Mouse (Mus musculus) small intestine, adult 2 months (tissue): ENCODE results near the gene Vmn1r116. TPM values are rescaled to one million over a fixed set of nuclear protein-coding genes. Genes with fewer than 3 reads are reported as not detected.
"Not testable (repeated sequence)": the region's sequence is repeated elsewhere in the genome, so short reads cannot be mapped to it uniquely, and the experiment has no call there.

Source experiments
- H3K27ac ChIP-seq: fragments of 200-500 bp; 2 replicates; pipeline ENCODE4 v1.5.1; 2012; ENCODE audit warnings: low read depth, low read length, control low read depth, inconsistent platforms; ENCODE audit not compliant: insufficient read depth
- H3K27me3 ChIP-seq: fragments of 200-500 bp; 2 replicates; pipeline ENCODE4 v1.6.1; 2012; ENCODE audit warnings: mild to moderate bottlenecking, moderate library complexity, low read length, inconsistent platforms; ENCODE audit not compliant: control insufficient read depth, insufficient read depth
- H3K36me3 ChIP-seq: fragments of 200-500 bp; 2 replicates; pipeline ENCODE4 v1.6.1; 2012; ENCODE audit warnings: mild to moderate bottlenecking, low read length, control low read depth, inconsistent platforms; ENCODE audit not compliant: control insufficient read depth, insufficient read depth
- H3K4me1 ChIP-seq: fragments of 200-500 bp; 2 replicates; pipeline ENCODE4 v1.6.1; 2012; ENCODE audit warnings: low read length, inconsistent platforms, mixed read lengths; ENCODE audit not compliant: control insufficient read depth, insufficient read depth, insufficient read length
- H3K4me3 ChIP-seq: fragments of 200-500 bp; 2 replicates; pipeline ENCODE4 v1.5.1; 2012; ENCODE audit warnings: low read depth, mild to moderate bottlenecking, control low read depth, inconsistent platforms, low read length, moderate library complexity
- WGBS: fragments of 180-500 bp; shearing (Covaris S2); methylation state at CpG from one replicate; pipeline ENCODE4 v1.1.7; 2018; 5-methylcytosine and 5-hydroxymethylcytosine counted together
- polyA plus RNA-seq: library from polyadenylated mRNA; depleted of rRNA; stranded (reverse); fragments of >200 nt; gene quantifications from 2 replicates; pipeline ENCODE4 v1.2.3, GENCODE M21; 2012; rRNA removed

Vmn1r116 gene
- not detected in 2 replicates for polyA plus RNA-seq

DNA sequence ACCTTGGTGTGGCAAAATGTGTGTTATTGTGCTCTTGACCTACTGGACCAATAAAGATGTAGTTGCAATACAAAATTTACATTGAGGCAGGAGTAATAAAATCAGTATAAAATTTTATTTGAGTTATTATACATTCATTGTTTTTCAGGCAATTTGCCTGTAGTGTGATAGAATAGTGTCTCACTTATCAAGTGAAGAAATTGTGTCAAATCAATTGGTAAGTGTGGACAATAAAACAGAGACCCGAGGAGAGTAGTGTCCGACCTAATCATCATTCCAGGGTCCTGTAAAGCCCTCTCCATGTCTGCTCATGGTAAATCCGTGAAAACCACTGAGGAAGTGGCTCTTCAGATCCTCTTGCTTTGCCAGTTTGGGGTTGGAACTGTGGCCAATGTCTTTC is at the start of gene Vmn1r116:
Vmn1r116 (plus strand) TSS at position 301 of the 400 bp plus-strand sequence.
- H3K27me3 ChIP-seq, H3K27ac ChIP-seq, H3K4me3 ChIP-seq, H3K4me1 ChIP-seq, H3K36me3 ChIP-seq: not testable (repeated sequence)
- 49% methylated on average over 3 of the region's 3 CpGs for WGBS

DNA sequence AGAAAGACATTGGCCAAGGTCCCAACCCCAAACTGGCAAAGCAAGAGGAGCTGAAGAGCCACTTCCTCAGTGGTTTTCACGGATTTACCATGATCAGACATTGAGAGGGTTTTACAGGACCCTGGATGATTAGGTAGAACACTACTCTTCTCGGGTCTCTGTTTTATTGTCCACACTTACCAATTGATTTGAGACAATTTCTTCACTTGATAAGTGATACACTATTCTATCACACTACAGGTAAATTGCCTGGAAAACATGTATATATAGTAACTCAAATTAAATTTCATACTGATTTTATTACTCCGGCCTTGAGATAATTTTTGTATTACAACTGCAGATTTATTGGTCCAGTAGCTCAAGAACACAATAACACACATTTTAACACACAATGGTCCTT is 27.2 kb upstream of the Vmn1r116 start, which contains the start of gene Vmn1r115:
Vmn1r115 (minus strand) TSS at position 101 of the 400 bp plus-strand sequence.
- not testable (repeated sequence) for H3K27ac ChIP-seq, H3K27me3 ChIP-seq, H3K4me1 ChIP-seq, H3K36me3 ChIP-seq, H3K4me3 ChIP-seq
- WGBS: 78% methylated on average over 1 of the region's 3 CpGs

DNA sequence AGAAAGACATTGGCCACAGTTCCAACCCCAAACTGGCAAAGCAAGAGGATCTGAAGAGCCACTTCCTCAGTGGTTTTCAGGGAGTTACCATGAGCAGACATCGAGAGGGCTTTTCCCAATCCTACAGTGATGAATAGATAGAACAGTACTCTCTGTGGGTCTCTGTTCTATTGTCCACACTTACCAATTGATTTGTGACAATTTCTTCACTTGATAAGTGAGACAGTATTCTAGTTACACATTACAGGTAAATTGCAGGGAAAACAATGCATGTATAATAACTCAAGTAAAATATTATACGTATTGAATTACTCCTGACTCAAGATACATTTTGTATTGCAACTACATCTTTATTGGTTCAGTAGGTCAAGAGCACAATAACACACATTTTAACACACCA is 12.0 kb downstream of the Vmn1r116 start, which contains the start of gene Vmn1r117:
Vmn1r117 (minus strand) TSS at position 101 of the 400 bp plus-strand sequence.
- not testable (repeated sequence) for H3K36me3 ChIP-seq, H3K27ac ChIP-seq, H3K4me1 ChIP-seq, H3K4me3 ChIP-seq, H3K27me3 ChIP-seq
- no CpG with 5 or more reads among the region's 2 CpGs for WGBS

DNA sequence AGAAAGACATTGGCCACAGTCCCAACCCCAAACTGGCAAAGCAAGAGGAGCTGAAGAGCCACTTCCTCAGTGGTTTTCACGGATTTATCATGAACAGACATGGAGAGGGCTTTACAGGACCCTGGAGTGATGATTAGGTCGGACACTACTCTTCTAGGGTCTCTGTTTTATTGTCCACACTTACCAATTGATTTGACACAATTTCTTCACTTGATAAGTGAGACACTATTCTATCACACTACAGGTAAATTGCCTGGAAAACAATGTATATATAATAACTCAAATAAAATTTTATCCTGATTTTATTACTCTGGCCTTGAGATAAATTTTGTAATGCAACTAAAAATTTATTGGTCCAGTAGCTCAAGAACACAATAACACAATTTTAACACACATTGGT is 40.2 kb downstream of the Vmn1r116 start, which contains the start of gene Vmn1r118:
Vmn1r118 (minus strand) TSS at position 101 of the 400 bp plus-strand sequence.
- not testable (repeated sequence) for H3K4me1 ChIP-seq, H3K27me3 ChIP-seq, H3K4me3 ChIP-seq, H3K36me3 ChIP-seq, H3K27ac ChIP-seq
- WGBS: no CpG with 5 or more reads among the region's 2 CpGs

Other genes with a start within 250 kb of the Vmn1r116 start
- not detected in 2 replicates for gene Vmn1r107, start 203.3 kb upstream of the Vmn1r116 start, polyA plus RNA-seq
- gene Vmn1r111, start 169.0 kb upstream of the Vmn1r116 start, polyA plus RNA-seq: not detected in 2 replicates
- not detected in 2 replicates for gene Gm10668, start 141.6 kb upstream of the Vmn1r116 start, polyA plus RNA-seq
- not detected in 2 replicates for gene Vmn1r112, start 101.1 kb upstream of the Vmn1r116 start, polyA plus RNA-seq
- gene Vmn1r113, start 85.0 kb upstream of the Vmn1r116 start, polyA plus RNA-seq: not detected in 2 replicates
- gene Vmn1r114, start 60.1 kb upstream of the Vmn1r116 start, polyA plus RNA-seq: not detected in 2 replicates
- not detected in 2 replicates for gene Vmn1r115, start 27.3 kb upstream of the Vmn1r116 start, polyA plus RNA-seq
- gene Vmn1r117, start 11.9 kb downstream of the Vmn1r116 start, polyA plus RNA-seq: not detected in 2 replicates
- gene Vmn1r118, start 40.1 kb downstream of the Vmn1r116 start, polyA plus RNA-seq: not detected in 2 replicates
- gene Vmn1r119, start 140.2 kb downstream of the Vmn1r116 start, polyA plus RNA-seq: not detected in 2 replicates
- not detected in 2 replicates for gene Vmn1r120, start 181.5 kb downstream of the Vmn1r116 start, polyA plus RNA-seq
- gene Vmn1r121, start 226.3 kb downstream of the Vmn1r116 start, polyA plus RNA-seq: not detected in 2 replicates